Mouse (Mus musculus): ENCODE results near the gene Nsl1.

- TF ChIP-seq CTCF (IDR thresholded peaks at IDR 0.05; ENCODE audit: low read depth), result peak; percentile 64
- TF ChIP-seq EP300 (IDR thresholded peaks at IDR 0.05; ENCODE audit: low read depth), result no peak
Observed at GRCm38 (mm10) chr1:191075199-191075883, 12.5 kb downstream of the Nsl1 start.

Data from liver, embryonic 14.5 days (tissue).